Mouse (Mus musculus): Measurements from ENCODE around the gene Tmem208.
"Not testable (repeated sequence)": the region's sequence is repeated elsewhere in the genome, so short reads cannot be mapped to it uniquely, and the experiment has no call there.

Gene Tmem208

GRCm38 (mm10) chr8:105326141-105326672, at the start of gene Tmem208, which contains the start of gene Lrrc29:
Gene Tmem208 (plus strand): TSS chr8:105326354.
Gene Lrrc29 (minus strand): TSS chr8:105326278.
- peak; percentile 93 for DNase-seq (ENCODE audit: low spot score)

- peak; percentile 81 for DNase-seq (ENCODE audit: low spot score)
Measured at GRCm38 (mm10) chr8:105278911-105279334, 47.2 kb upstream of the Tmem208 start.

- DNase-seq (ENCODE audit: low spot score) = no peak
Measured at GRCm38 (mm10) chr8:105280567-105280966, 45.6 kb upstream of the Tmem208 start.

GRCm38 (mm10) chr8:105281821-105282220, 44.3 kb upstream of the Tmem208 start:
- no peak for DNase-seq (ENCODE audit: low spot score)

- no peak for DNase-seq (ENCODE audit: low spot score)
Measured at GRCm38 (mm10) chr8:105282239-105282638, 43.9 kb upstream of the Tmem208 start.

GRCm38 (mm10) chr8:105283074-105283473, 43.1 kb upstream of the Tmem208 start:
- DNase-seq (ENCODE audit: low spot score) = no peak

- no peak for DNase-seq (ENCODE audit: low spot score)
Measured at GRCm38 (mm10) chr8:105285514-105285913, 40.6 kb upstream of the Tmem208 start.

GRCm38 (mm10) chr8:105286907-105287306, 39.2 kb upstream of the Tmem208 start:
- no peak for DNase-seq (ENCODE audit: low spot score)

- no peak for DNase-seq (ENCODE audit: low spot score)
Measured at GRCm38 (mm10) chr8:105288231-105288630, 37.9 kb upstream of the Tmem208 start.

- DNase-seq (ENCODE audit: low spot score) = peak; percentile 80
Measured at GRCm38 (mm10) chr8:105288958-105289732, 37.0 kb upstream of the Tmem208 start.

GRCm38 (mm10) chr8:105289805-105290460, 36.2 kb upstream of the Tmem208 start, which contains the start of gene 4931428F04Rik:
Gene 4931428F04Rik (minus strand): TSS chr8:105289864.
- no peak for DNase-seq (ENCODE audit: low spot score)

- DNase-seq (ENCODE audit: low spot score) = peak; percentile 65
Measured at GRCm38 (mm10) chr8:105290554-105291314, 35.4 kb upstream of the Tmem208 start.

- DNase-seq (ENCODE audit: low spot score) = not testable (repeated sequence)
Measured at GRCm38 (mm10) chr8:105291364-105291763, 34.8 kb upstream of the Tmem208 start.

GRCm38 (mm10) chr8:105291802-105292201, 34.4 kb upstream of the Tmem208 start:
- not testable (repeated sequence) for DNase-seq (ENCODE audit: low spot score)

GRCm38 (mm10) chr8:105292471-105292870, 33.7 kb upstream of the Tmem208 start:
- no peak for DNase-seq (ENCODE audit: low spot score)

- no peak for DNase-seq (ENCODE audit: low spot score)
Measured at GRCm38 (mm10) chr8:105293405-105293804, 32.7 kb upstream of the Tmem208 start.

- no peak for DNase-seq (ENCODE audit: low spot score)
Measured at GRCm38 (mm10) chr8:105294776-105295175, 31.4 kb upstream of the Tmem208 start.

- no peak for DNase-seq (ENCODE audit: low spot score)
Measured at GRCm38 (mm10) chr8:105295256-105295655, 30.9 kb upstream of the Tmem208 start.

GRCm38 (mm10) chr8:105295895-105296573, 30.1 kb upstream of the Tmem208 start, which contains the start of gene Exoc3l:
Gene Exoc3l (minus strand): TSS chr8:105296101.
- peak; percentile 77 for DNase-seq (ENCODE audit: low spot score)

GRCm38 (mm10) chr8:105297511-105298192, 28.5 kb upstream of the Tmem208 start, which contains the start of gene E2f4:
Gene E2f4 (plus strand): TSS chr8:105297663.
- peak; percentile 86 for DNase-seq (ENCODE audit: low spot score)

Measured in ovary, adult 18-20 months (tissue).